Mouse (Mus musculus): ENCODE results near the gene Zdhhc17.

- TF ChIP-seq CTCF (conservative IDR thresholded peaks at IDR 0.05 in 1 of 2, IDR thresholded peaks at IDR 0.05 in 1 of 2; ENCODE audit: low read depth in 2 of 2, low read length in 2 of 2) (no peak), HCFC1 (IDR thresholded peaks at IDR 0.05; ENCODE audit: low read depth, low read length) (no peak), POLR2A (IDR thresholded peaks at IDR 0.05; ENCODE audit: low read depth, low read length) (no peak), UBTF (IDR thresholded peaks at IDR 0.05; ENCODE audit: low read depth, low read length) (no peak), MAFK (IDR thresholded peaks at IDR 0.05; ENCODE audit: insufficient replicate concordance, low read length) (no peak), IRF4 (IDR thresholded peaks at IDR 0.05; ENCODE audit: low read depth, low read length) (no peak), ZNF384 (IDR thresholded peaks at IDR 0.05; ENCODE audit: low read depth, low read length) (no peak), EP300 (IDR thresholded peaks at IDR 0.05; ENCODE audit: low read length) (no peak), SIN3A (IDR thresholded peaks at IDR 0.05; ENCODE audit: low read length) (no peak)
These were observed 45.8 kb upstream of the Zdhhc17 start for GRCm38 (mm10) chr10:111055770-111056169.
